Mouse (Mus musculus) testis, adult 2 months (tissue): ENCODE data around the gene Gm9964.

Experiments used
- CTCF ChIP-seq: fragments of 200-500 bp; IDR thresholded peaks from 2 replicates; pipeline ENCODE4 v1.5.1; 2012; ENCODE audit warnings: low read depth, mild to moderate bottlenecking, inconsistent platforms, low read length, moderate library complexity; ENCODE audit not compliant: control insufficient read depth, insufficient read depth, insufficient replicate concordance
- POLR2A ChIP-seq: fragments of 200-500 bp; IDR thresholded peaks from 2 replicates; pipeline ENCODE4 v1.6.1; 2012; ENCODE audit warnings: low read depth, mild to moderate bottlenecking, inconsistent platforms, low read length, moderate library complexity; ENCODE audit not compliant: control insufficient read depth

GRCm38 (mm10) chr11:79325663-79326062 lies 29.0 kb upstream of the Gm9964 start:
- no peak for TF ChIP-seq POLR2A
- no peak for TF ChIP-seq CTCF
